Mouse (Mus musculus): ENCODE measurements around the gene Ubxn6. TPM values are rescaled to one million over a fixed set of nuclear protein-coding genes. Genes with fewer than 3 reads are reported as not detected.

The Ubxn6 gene
- polyA plus RNA-seq, 1 experiment from 2014 or later, result 75.6 TPM

Other genes with a start within 250 kb of the Ubxn6 start
- gene Zfp119a, start 196.1 kb downstream of the Ubxn6 start, polyA plus RNA-seq (2014; fragmentation: Nextera tagmentation; extraction: Ambion mirVana), result 11.3 TPM in 2 replicates
- gene Zfp959, start 182.9 kb downstream of the Ubxn6 start, polyA plus RNA-seq (2014; fragmentation: Nextera tagmentation; extraction: Ambion mirVana), result 14.0 and 16.1 TPM in 2 replicates
- 9.4 and 10.5 TPM in 2 replicates for gene Zfp119b, start 125.5 kb downstream of the Ubxn6 start, polyA plus RNA-seq (2014; fragmentation: Nextera tagmentation; extraction: Ambion mirVana)
- gene Ebi3, start 122.4 kb downstream of the Ubxn6 start, polyA plus RNA-seq (2014; fragmentation: Nextera tagmentation; extraction: Ambion mirVana), result 5.6 and 8.1 TPM in 2 replicates
- 15.9 and 18.1 TPM in 2 replicates for gene Yju2, start 115.9 kb downstream of the Ubxn6 start, polyA plus RNA-seq (2014; fragmentation: Nextera tagmentation; extraction: Ambion mirVana)
- gene Shd, start 104.6 kb downstream of the Ubxn6 start, polyA plus RNA-seq (2014; fragmentation: Nextera tagmentation; extraction: Ambion mirVana), result 149 and 167 TPM in 2 replicates
- gene Fsd1, start 88.5 kb downstream of the Ubxn6 start, polyA plus RNA-seq (2014; fragmentation: Nextera tagmentation; extraction: Ambion mirVana), result 167 and 175 TPM in 2 replicates
- gene Stap2, start 69.4 kb downstream of the Ubxn6 start, polyA plus RNA-seq (2014; fragmentation: Nextera tagmentation; extraction: Ambion mirVana), result 5.6 and 6.0 TPM in 2 replicates
- gene Mpnd, start 69.3 kb downstream of the Ubxn6 start, polyA plus RNA-seq (2014; fragmentation: Nextera tagmentation; extraction: Ambion mirVana), result 146 and 151 TPM in 2 replicates
- gene Sh3gl1, start 38.4 kb downstream of the Ubxn6 start, polyA plus RNA-seq (2014; fragmentation: Nextera tagmentation; extraction: Ambion mirVana), result 91.1 and 94.1 TPM in 2 replicates
- gene Chaf1a, start 34.6 kb downstream of the Ubxn6 start, polyA plus RNA-seq (2014; fragmentation: Nextera tagmentation; extraction: Ambion mirVana), result 3.1 and 3.6 TPM in 2 replicates
- gene Hdgfl2, start 4.6 kb upstream of the Ubxn6 start, polyA plus RNA-seq (2014; fragmentation: Nextera tagmentation; extraction: Ambion mirVana), result 95.0 and 98.1 TPM in 2 replicates
- gene Plin4, start 34.8 kb upstream of the Ubxn6 start, polyA plus RNA-seq (2014; fragmentation: Nextera tagmentation; extraction: Ambion mirVana), result 0.12 and 0.20 TPM in 2 replicates
- gene Plin5, start 42.6 kb upstream of the Ubxn6 start, polyA plus RNA-seq (2014; fragmentation: Nextera tagmentation; extraction: Ambion mirVana), result 1.9 and 2.1 TPM in 2 replicates
- gene Lrg1, start 47.0 kb upstream of the Ubxn6 start, polyA plus RNA-seq (2014; fragmentation: Nextera tagmentation; extraction: Ambion mirVana), result 0.19 and 0.20 TPM in 2 replicates
- 18.3 and 20.5 TPM in 2 replicates for gene Sema6b, start 65.3 kb upstream of the Ubxn6 start, polyA plus RNA-seq (2014; fragmentation: Nextera tagmentation; extraction: Ambion mirVana)
- 8.4 and 9.9 TPM in 2 replicates for gene Tnfaip8l1, start 87.4 kb upstream of the Ubxn6 start, polyA plus RNA-seq (2014; fragmentation: Nextera tagmentation; extraction: Ambion mirVana)
- 67.8 and 70.8 TPM in 2 replicates for gene Mydgf, start 108.9 kb upstream of the Ubxn6 start, polyA plus RNA-seq (2014; fragmentation: Nextera tagmentation; extraction: Ambion mirVana)
- 23.4 and 26.2 TPM in 2 replicates for gene Dpp9, start 143.9 kb upstream of the Ubxn6 start, polyA plus RNA-seq (2014; fragmentation: Nextera tagmentation; extraction: Ambion mirVana)
- gene Fem1a, start 181.8 kb upstream of the Ubxn6 start, polyA plus RNA-seq (2014; fragmentation: Nextera tagmentation; extraction: Ambion mirVana), result 21.0 and 21.8 TPM in 2 replicates
- gene Ticam1, start 201.8 kb upstream of the Ubxn6 start, polyA plus RNA-seq (2014; fragmentation: Nextera tagmentation; extraction: Ambion mirVana), result 1.4 and 1.5 TPM in 2 replicates
- gene Plin3, start 217.8 kb upstream of the Ubxn6 start, polyA plus RNA-seq (2014; fragmentation: Nextera tagmentation; extraction: Ambion mirVana), result 13.9 and 16.4 TPM in 2 replicates
- not detected in 2 replicates for gene Arrdc5, start 225.3 kb upstream of the Ubxn6 start, polyA plus RNA-seq (2014; fragmentation: Nextera tagmentation; extraction: Ambion mirVana)
- 14.1 and 15.9 TPM in 2 replicates for gene Uhrf1, start 228.3 kb upstream of the Ubxn6 start, polyA plus RNA-seq (2014; fragmentation: Nextera tagmentation; extraction: Ambion mirVana)

Measured in hindbrain, embryonic 14.5 days (tissue).